Mouse (Mus musculus) urinary bladder, adult 18-20 months (tissue): ENCODE measurements around the gene Fbxo34.
"Not testable (repeated sequence)": the region's sequence is repeated elsewhere in the genome, so short reads cannot be mapped to it uniquely, and the experiment has no call there.

Experiments used
- DNase-seq, 2 experiments: peaks; one replicate each; pipeline ENCODE4 v3.0.0; 2022; ENCODE audit warnings: low spot score in 2 of 2, mixed read lengths in 2 of 2

Gene Fbxo34

DNA sequence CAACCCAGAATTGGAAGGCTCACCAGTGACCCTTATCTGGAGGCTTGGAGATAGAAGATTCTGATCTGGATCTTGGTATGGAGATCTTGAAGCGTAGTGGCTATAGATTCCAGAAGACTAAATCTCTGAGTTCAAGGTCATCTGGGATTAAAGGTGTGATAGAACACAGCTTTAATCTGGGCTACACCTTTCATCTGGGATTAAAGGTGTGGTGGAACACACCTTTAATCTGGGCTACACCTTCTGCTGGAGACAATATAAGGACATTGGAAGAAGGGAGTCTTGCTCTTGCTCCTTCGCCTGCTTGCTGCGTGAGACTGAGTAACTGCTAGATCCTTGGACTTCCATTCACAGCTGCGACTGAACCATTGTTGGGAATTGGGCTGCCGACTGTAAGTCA is at the start of gene Fbxo34:
Fbxo34 (plus strand) TSS at position 301 of the 400 bp plus-strand sequence.
- DNase-seq, result not testable (repeated sequence)

DNA sequence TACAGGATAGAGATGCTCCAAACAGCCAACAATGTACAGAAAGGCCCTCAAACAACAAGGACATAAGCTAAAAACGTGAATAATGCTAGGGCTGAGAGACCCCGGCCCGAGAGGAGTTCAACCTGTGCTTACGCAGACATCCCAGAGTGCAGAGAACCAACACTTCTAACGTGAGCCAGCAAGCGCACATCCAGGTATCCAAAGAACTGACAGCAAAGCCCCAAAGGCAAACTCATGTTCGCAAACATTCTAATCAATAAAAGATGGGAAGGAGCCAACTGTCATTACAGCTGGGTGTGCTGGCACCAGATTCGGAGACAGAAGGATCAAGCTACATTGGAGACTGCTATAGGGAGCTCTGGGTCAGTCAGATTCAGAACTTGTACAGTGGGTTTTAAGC is 47.5 kb upstream of the Fbxo34 start:
- DNase-seq, result no peak

DNA sequence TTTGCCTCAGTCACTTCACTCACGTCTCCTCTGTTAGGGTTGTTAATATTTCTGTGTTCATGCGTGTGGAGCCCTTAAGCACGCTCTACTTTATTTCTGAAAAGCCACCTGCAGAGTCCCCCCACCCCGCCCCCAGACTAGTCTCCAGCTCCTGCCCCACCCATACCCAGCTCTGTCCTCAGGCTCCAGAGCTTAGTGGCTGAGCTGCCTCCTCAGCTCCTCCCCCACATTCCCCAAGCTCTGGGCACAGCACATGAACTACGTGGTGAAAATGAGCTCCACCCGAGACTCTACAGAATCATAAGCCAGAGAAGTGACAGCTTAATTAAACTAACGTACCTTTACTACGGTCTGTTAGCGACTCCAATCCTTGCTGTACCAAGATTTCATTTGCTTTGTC is 44.2 kb upstream of the Fbxo34 start:
- no peak for DNase-seq

DNA sequence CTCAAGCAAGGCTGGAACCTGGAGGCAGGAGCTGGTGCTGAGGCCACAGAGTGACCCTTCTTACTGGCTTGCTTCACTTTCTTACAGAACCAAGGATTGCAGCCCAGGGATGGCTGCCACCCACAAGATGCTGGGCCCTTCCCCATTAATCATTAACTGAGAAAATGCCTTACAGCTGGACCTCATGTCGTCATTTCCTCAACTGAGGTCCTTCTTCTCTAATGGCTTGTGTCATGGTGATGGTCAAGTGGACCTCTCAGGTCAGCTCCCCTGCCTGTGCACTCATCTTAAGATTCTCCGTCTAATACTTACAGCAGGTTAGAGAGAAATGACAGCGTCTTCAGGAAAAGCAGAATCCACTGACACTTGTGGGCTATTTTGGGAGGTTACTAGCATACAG is 32.9 kb upstream of the Fbxo34 start:
- no peak for DNase-seq

DNA sequence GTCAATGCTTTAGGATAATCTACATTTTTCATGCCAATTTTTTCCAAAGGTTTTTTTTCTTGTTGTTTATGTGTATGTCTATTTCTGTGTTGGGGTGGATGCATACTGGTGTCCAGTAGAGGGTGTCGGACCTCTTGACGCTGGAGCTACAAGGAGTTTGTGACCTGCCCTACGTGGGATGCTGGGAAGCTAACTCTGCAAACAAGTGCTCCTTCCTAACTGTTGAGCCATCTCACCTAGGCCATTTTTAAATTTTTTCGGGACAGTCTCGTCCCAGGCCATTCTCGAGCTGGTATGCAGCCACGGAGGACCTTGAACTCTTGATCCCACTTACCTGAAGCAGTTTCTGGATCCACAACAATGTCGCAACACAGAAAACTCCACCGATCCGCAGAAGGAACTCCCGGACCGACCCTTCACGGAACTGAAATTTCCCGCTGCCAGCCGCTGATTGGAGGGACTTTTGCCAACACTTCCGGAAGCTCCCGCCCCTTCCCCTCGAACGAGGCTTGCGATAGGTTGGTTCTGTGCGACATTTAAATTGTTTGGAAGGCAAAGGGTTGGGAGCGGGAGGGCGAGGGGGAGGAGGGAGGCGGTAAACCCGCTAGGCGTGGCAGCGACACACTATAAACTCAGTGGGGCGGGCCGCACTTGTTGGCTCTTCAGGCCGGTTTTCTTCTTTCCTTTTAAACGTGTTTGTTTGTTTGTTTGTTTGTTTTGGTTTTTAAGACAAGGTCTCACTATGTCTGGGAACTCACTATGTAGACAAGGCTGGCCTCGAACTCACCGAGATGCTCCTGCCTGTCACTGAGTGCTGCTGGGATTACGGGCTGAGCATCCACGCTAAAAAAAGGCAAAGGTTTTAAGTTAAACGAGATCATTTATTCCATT is 32.2 kb upstream of the Fbxo34 start, which contains the start of gene Dlgap5:
Dlgap5 (minus strand) TSS at position 633 of the 891 bp plus-strand sequence.
- peak; percentile 83 to 89 for DNase-seq

DNA sequence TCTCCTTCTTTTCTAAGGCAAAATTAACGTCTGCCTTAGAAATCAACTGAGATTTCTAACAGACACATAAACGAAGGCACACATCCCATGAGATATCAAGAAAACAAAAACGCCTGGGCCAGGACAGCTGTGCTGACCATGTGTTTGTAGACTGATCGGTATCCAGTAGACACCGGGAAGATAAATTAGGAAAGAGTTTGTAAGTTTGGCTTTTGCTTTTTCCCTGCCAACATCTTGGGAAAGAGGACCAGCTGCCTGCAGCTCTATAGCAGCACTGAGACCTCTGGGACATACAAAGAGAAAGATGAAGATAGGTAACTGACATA is 31.6 kb upstream of the Fbxo34 start:
- no peak for DNase-seq

DNA sequence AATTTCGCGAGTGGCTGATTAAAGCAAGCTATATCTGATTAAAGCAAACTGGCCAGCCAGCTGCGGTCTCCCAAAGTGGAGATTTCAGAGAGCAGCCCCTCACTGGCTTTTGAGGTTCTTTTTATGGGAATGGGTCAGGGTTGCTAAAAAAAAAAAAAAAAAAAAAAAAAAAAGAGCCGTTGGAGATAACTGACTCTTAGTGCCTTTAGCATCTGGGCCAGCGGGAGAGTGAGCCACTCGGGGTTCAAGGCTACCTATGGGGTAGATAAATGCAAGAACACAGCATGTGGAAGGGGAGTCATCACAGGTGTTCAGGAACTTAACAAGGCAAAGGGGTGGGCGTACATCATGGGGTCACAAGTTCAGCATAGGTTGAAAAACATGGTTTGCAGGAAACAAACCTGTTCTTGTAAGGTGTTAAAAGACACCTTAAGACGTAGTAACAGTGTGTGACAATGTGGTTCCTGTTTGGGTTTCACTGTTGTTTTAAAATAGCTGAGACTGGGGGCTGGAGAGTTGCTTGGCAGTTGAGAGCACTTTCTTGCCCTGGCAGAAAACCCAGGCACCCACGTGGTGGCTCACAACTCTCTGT is 31.1 kb upstream of the Fbxo34 start:
- no peak for DNase-seq

DNA sequence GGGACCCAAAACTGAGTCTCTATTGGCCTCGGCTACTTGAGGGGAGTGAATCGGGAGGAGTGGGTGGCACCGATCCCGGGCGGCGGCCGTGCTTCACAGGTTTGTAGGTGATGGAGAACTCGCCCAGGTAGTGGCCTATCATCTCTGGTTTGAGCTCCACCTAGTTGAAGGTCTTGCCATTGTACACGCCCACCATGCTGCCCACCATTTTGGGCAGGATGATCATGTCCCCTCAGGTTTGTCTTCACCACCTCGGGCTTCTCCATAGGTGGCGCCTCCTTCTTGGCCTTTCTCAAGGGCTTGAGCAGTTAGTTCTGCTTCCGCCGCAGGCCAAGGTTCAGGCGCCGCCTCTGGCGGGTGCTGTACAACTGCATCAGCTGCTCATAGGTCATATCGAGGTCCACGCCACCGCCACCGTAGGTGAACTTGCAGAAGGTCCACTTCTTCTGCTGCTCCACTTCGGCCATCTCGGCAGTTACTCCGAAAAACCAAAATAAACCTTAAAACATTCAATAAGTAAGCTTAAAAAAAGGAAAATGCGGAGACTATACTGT is 30.4 kb upstream of the Fbxo34 start:
- no peak for DNase-seq

DNA sequence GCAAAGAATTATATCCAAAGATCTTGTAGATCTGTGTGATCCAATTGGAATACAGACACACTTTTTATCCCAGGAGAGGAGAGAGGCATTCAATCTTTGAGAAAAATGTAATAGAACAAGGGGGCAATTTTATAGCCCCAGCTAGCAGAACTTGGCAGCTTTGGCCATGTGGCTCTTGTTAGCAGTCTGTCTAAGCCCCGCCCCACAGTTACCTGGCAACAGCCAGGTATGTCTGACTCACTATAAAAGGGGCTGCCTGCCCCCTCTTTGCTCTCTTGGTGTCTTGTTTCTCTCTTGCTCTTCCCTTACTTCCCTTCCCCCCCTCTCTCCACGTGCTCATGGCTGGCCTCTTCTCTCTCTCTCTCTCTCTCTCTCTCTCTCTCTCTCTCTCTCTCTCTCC is 28.6 kb upstream of the Fbxo34 start:
- no peak for DNase-seq

DNA sequence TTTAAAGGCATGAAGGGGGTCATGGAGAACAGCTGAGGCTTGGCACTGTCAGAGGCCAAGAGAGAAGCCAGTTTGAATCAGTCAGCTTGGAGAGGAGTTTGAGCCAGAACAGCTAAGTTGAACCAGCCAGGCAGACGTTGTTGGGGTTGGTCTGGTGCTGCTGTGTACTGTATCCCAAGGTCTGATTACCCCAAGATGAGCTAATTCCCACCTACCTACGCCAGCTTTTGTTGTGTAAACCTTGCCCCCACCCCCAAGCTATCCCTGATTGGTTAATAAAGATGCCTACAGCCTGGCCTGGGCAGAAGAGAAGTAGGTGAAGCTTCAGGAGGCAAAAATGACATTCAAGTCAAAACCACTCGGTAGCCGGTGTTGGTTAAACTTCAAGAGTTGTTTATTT is 27.8 kb upstream of the Fbxo34 start:
- DNase-seq, result no peak

DNA sequence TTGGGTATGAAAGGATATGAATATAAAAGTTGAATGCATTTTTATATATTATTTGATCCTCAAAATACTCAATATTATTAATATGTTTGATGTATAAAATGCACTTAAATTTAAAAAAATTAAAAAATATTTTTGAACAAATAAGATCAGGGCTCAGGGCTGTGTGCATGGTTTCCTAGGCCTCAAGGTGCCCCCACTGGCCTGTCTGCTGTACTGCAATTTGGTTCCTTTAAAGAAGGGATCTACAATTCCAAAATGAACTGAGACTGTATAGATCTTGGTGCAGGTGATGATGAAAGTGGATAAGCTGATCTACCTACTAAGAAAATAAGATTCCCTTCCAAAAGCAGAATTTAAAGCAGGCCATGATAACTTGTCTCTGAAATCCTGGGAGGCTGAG is 17.2 kb upstream of the Fbxo34 start:
- no peak for DNase-seq

DNA sequence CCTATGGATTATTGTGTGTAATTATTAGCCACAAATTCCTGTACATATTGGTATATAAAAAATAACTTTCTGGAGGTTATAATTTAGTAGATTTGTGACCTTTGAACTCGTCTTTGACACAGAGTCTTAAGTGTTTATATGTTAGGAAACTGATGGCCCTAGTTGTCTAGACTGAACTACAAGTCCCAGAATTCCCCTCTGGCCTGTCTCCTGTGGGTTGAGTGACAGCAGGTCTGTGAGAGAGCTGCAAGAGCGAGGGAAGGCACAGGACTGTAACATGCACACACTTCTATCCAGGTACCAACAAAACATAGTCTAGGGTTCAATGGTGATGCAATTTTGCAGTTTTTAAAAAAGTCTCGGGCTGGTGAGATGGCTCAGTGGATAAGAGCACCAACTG is 11.3 kb upstream of the Fbxo34 start:
- DNase-seq, result no peak

DNA sequence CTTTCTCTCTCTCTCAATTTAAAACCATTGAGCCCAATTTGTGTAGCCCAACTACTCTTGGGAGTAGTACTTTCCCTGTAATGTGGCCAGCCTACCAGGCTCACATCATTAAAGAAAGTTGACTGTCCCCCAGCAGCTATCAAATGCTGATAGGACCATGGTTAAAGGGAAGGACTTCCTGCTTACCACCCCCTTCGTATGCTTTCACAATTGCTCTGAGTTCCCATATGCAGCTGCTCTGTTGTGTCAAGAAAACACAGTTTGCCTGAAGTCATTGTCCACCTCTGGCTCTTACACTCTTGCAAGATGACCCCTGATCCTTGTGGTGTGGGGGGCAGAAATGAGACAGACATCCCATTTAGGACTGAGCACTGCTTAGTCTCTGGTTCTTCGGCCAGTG is 5.3 kb upstream of the Fbxo34 start:
- no peak for DNase-seq

DNA sequence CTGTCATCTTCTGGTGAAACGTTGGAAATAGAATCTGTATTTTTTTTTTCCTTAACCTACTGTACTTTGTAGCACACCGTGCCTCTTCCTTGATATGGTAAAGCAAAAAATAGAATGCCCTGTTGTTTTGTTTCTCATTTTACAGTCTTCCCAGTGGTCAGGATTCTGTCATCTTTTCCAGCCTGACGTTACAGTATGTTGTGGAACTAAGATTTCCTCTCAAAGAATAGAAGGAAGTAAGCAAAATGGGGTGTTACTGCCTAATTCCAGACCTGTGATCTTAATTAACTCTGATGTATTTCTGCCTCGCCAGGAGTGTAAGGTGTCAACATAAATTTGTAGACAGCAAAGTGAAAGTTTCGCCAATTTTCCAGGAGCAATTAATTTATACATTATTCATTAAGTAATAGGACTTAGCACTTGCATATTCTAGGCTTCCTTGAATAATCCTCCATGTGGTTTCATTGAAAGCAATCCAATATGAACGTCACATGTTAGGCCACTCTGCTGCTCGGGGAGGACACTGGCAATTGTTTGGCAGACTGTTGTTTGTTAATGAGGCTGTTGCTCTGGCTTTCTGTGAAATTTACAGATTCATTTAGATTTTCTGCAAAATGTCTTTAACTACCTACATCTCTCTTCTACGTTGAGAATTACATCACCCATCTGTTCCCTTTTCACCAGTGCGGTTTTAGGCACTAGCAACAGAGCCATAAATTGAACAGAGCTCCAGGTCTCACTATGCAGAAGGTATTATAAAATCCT is 4.7 kb upstream of the Fbxo34 start:
- DNase-seq, result no peak

DNA sequence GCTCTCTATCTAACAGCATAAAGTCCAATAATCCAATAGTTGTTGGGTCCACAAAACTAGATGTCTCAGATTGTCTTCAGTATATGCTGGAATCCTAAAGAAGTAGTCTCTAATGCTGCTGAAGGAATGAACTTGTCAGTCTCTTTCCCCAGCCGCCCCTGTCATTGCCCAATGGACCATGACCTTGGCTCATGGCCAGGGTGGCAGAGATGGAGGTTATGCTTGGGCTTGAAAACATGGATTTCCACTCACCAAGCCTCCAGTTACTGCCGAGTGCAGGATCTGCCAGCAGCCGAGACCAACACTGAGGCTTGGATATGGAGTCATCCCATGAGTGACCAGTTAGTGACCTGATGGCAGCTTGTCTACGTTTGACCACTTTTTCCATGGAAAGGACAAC is 9.3 kb downstream of the Fbxo34 start:
- no peak for DNase-seq

DNA sequence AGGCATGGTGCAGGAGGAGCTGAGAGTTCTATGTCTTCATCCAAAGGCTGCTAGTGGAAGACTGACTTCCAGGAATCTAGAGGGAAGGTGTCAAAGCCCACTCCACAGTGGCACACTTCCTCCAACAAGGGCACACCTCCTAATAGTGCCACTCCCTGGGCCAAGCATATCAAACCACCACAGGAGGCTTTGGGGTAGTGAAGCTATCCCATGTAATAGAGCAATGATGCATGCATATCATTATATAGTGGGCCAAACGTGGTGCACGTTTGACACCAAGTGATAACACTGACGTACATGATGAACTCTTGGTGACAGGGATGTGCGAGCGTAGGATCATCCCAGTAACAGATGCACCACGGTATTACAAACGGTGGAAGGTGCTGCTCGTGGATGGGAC is 11.8 kb downstream of the Fbxo34 start:
- DNase-seq, result no peak

DNA sequence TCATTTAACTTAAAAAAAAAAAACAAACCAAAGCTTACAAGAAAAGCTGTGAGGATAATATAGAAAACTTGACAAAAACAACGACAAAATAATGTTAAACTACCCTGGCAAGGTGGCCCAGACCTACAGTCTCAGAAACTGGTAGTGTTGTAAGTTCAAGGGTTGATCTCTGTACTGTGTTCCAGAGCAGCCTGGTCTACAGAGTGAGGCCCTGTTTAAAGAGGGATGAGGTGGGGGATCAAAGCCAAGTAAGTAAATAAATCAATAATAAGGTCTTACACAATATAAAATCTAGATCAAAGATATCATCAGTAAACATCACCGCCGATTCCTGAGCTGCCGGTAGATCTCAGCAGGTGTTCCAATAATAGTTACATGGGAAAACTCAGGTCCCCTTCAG is 12.2 kb downstream of the Fbxo34 start:
- no peak for DNase-seq

DNA sequence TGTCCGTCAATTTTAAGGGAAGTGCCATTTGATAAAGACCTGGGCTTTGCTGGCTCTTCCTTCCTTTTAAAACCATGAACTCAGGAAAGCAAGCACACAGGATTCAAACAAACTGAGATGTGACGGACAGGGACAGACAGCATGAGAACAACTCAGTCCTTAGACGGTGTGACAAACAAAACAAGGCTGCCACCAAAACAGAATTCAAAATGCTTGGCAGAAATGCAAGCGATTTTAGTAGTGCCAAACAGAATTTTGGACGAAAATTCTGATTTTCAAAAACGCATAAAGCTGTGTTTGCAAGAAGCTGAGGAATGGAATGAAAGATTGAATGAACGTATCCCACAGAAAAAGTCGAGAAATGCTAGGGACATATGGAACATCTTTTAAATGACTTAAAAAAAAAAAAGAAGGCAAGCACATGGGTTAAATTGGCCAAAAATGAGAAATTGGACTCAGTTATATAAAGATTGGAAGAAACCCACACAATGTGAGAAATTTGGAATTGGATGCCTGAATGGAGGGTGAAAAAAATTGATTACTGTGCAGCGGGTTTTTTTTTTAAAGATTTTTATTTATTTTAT is 12.7 kb downstream of the Fbxo34 start:
- no peak for DNase-seq

DNA sequence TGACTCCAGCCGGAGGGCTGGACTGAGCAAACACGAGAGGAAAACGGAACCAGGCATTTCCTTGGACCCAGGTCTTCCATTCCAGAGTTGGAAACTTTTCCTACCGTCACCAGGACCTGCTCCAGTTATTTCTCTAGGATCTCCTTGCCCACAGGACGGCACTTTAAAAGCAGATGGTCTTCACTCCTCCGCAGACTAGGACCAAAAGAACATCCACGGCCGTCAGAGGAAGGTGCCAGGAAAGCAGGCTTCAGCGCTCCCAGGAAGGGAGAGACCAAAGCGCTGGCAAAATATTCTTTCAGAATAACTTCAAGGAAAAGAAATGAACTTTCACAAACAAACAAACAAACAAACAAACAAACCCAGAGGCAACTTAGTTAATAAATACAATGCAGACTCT is 14.2 kb downstream of the Fbxo34 start:
- no peak for DNase-seq

DNA sequence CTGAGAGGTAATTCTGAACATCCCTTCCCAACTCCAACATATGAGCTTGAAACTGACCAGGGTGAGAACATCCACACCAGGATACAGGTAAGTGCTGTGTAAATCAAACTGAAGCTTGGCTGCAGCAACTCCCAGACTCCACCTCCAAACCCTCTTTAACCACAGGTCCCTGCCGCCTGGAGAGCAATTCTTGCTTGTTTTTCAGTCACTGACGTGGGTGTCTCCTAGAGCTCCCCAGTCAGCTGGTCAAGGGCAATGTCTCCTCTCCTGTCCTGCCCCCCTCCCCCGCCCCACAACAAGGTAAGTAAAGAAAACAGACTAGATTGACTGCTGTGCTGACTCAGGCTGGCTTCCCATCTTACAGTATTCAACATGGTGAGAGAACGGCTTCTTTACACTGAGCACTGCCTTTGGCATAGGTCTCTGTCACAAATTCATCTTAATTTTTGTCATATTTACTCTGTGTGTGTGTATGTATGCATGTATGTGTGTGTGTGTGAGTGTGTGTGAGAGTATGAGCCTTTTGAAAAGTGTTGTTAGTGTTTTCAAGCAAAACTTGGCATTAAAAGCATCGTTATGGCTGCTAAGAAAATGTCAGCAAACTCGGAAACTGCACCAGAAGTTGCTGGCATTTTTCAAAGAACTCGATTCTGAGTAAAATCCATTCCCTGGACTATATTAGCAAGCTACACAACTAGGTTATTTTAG is 15.4 kb downstream of the Fbxo34 start:
- no peak for DNase-seq

DNA sequence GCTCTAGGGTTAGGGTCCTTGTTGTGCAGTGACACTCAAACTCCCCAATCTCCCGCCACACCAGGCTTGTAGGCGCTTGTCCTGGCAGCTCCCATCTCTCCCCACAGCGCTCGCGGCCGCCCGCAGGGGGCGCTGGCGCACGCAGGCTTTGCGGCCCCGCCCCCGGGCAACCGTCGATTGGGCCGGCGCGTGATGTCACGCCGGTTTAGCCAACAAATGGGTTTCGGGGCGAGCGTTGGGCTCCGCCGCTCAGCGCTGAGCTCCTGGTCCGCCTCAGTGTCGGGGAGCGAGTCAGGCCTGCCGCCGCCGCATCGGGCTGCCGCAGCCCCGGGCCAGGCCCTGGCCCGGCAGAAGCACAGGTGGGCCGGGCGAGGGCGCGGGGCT is 22.1 kb downstream of the Fbxo34 start:
- peak; percentile 93 to 96 for DNase-seq
